Mouse (Mus musculus): Measurements from ENCODE around the gene Dcpp2.
"Not testable (repeated sequence)": the region's sequence is repeated elsewhere in the genome, so short reads cannot be mapped to it uniquely, and the experiment has no call there.

Dcpp2 gene

GRCm38 (mm10) chr17:23931157-23931556, 50.5 kb downstream of the Dcpp2 start:
- DNase-seq = no peak

GRCm38 (mm10) chr17:23941372-23941771, 60.7 kb downstream of the Dcpp2 start, which contains the start of gene Sbp:
TSS of gene Sbp (plus strand) at chr17:23941672.
- DNase-seq = no peak

GRCm38 (mm10) chr17:23947486-23947885, 66.8 kb downstream of the Dcpp2 start:
- DNase-seq = not testable (repeated sequence)

GRCm38 (mm10) chr17:23949068-23949467, 68.4 kb downstream of the Dcpp2 start:
- DNase-seq = no peak
